Mouse (Mus musculus): ENCODE measurements around the gene Plac1.
A peak's percentile ranks its signal among the peaks of the same experiment; 100 is the strongest.

Gene Plac1

GRCm38 (mm10) chrX:53099951-53100350, 140.0 kb downstream of the Plac1 start:
- DNase-seq, result no peak

GRCm38 (mm10) chrX:53099266-53099665, 140.6 kb downstream of the Plac1 start:
- DNase-seq, result no peak

GRCm38 (mm10) chrX:53098293-53098692, 141.6 kb downstream of the Plac1 start:
- DNase-seq, result no peak

- DNase-seq, result no peak
Measured at GRCm38 (mm10) chrX:53097786-53098185, 142.1 kb downstream of the Plac1 start.

GRCm38 (mm10) chrX:53093381-53093780, 146.5 kb downstream of the Plac1 start:
- DNase-seq, result no peak

- DNase-seq, result no peak
Measured at GRCm38 (mm10) chrX:53088663-53089292, 151.1 kb downstream of the Plac1 start.

GRCm38 (mm10) chrX:53087202-53087601, 152.7 kb downstream of the Plac1 start:
- DNase-seq, result no peak

GRCm38 (mm10) chrX:53085559-53085958, 154.4 kb downstream of the Plac1 start:
- DNase-seq, result no peak

- DNase-seq, result no peak
Measured at GRCm38 (mm10) chrX:53064406-53064805, 175.5 kb downstream of the Plac1 start.

- DNase-seq, result no peak
Measured at GRCm38 (mm10) chrX:53059426-53060007, 180.4 kb downstream of the Plac1 start.

- DNase-seq, result peak in 1 of 2 experiments; percentile 13
Measured at GRCm38 (mm10) chrX:53058459-53059280, 181.2 kb downstream of the Plac1 start.

- DNase-seq, result no peak
Measured at GRCm38 (mm10) chrX:53057760-53058090, 182.2 kb downstream of the Plac1 start.

GRCm38 (mm10) chrX:53057054-53057759, 182.7 kb downstream of the Plac1 start:
- DNase-seq, result peak; percentile 71 to 77

- peak in 1 of 2 experiments; percentile 17 for DNase-seq
Measured at GRCm38 (mm10) chrX:53056627-53057026, 183.3 kb downstream of the Plac1 start.

- DNase-seq, result peak in 1 of 2 experiments; percentile 4
Measured at GRCm38 (mm10) chrX:53055771-53056170, 184.1 kb downstream of the Plac1 start.

GRCm38 (mm10) chrX:53053885-53054284, 186.0 kb downstream of the Plac1 start:
- no peak for DNase-seq

- no peak for DNase-seq
Measured at GRCm38 (mm10) chrX:53052652-53053500, 187.0 kb downstream of the Plac1 start.

- no peak for DNase-seq
Measured at GRCm38 (mm10) chrX:53050353-53050752, 189.6 kb downstream of the Plac1 start.

GRCm38 (mm10) chrX:53049196-53049595, 190.7 kb downstream of the Plac1 start:
- no peak for DNase-seq

GRCm38 (mm10) chrX:53046911-53047310, 193.0 kb downstream of the Plac1 start:
- no peak for DNase-seq

GRCm38 (mm10) chrX:53046033-53046432, 193.9 kb downstream of the Plac1 start:
- DNase-seq, result no peak

GRCm38 (mm10) chrX:53045187-53045903, 194.6 kb downstream of the Plac1 start:
- no peak for DNase-seq
